Mouse (Mus musculus): ENCODE results near the gene Arntl2. TPM values are rescaled to one million over a fixed set of nuclear protein-coding genes. Genes with fewer than 3 reads are reported as not detected.

Gene Arntl2
- 1.8 TPM for polyA plus RNA-seq (2014; fragmentation: Illumina TruSeq; extraction: RNeasy Lipid Tissue Mini Kit (QIAGEN cat#74804); ENCODE audit: low read depth, low replicate concordance)

DNA sequence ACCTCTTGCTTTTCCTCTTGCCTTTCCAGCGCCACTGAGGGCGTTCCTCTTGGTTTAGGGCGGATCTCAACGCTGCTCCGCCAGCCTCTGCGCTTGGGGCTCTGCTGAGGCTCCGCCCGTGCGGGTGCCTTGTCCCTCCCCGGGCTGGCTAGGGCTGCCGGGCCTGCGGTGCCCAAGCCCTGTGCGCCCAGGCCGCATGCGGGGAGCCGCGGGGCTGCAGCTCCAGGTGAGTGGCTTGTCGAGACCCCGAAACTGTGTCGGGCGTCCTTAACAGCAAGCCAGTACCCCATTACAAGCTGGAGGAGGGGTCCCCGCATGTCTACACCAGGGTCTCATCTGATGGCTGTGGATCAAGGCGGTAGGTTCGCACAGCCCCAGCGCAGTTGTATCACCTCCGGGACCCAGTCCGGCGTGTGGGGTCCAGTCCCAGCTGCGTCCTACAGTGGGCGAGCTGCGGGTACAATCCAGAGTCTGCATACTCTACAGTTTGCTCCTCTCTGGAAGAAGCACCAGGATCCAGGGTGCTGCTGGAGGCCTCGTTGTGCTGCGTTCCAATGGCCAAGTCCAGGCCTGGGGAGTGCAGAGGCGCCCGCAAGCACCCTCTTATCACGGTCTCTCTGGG, at the start of gene Arntl2:
TSS of gene Arntl2 (plus strand) at position 132 of the 622 bp plus-strand sequence.

DNA sequence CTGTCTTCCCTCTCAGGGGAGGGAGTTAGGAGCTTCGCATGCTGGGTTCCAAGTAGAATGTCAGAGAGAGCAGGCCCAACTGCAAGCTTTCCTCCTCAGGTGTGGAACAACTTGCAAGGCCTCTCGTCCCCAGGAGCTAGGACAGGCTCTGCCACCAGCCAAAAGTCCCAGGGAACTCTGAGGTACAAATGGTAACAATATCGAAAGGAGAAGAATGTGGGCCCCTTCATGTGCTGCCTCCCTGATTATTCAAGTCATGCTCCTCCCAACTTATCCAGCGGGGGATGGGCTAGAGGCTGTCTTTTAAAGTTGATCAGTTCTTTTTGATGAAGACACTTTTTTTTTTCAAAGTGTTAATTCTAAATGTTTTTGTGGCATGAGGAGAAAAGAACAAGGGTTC, 54.2 kb downstream of the Arntl2 start, which contains the start of gene Smco2:
TSS of gene Smco2 (plus strand) at position 55 of the 400 bp plus-strand sequence.

Other genes with a start within 250 kb of the Arntl2 start
- gene Fgfr1op2, start 218.9 kb upstream of the Arntl2 start, polyA plus RNA-seq (2014; fragmentation: Illumina TruSeq; extraction: RNeasy Lipid Tissue Mini Kit (QIAGEN cat#74804); ENCODE audit: low read depth, low replicate concordance) = 540 TPM
- 289 TPM for gene Ints13, start 218.2 kb upstream of the Arntl2 start, polyA plus RNA-seq (2014; fragmentation: Illumina TruSeq; extraction: RNeasy Lipid Tissue Mini Kit (QIAGEN cat#74804); ENCODE audit: low read depth, low replicate concordance)
- 194 TPM for gene Med21, start 153.5 kb upstream of the Arntl2 start, polyA plus RNA-seq (2014; fragmentation: Illumina TruSeq; extraction: RNeasy Lipid Tissue Mini Kit (QIAGEN cat#74804); ENCODE audit: low read depth, low replicate concordance)
- gene Tm7sf3, start 153.2 kb upstream of the Arntl2 start, polyA plus RNA-seq (2014; fragmentation: Illumina TruSeq; extraction: RNeasy Lipid Tissue Mini Kit (QIAGEN cat#74804); ENCODE audit: low read depth, low replicate concordance) = 9.3 TPM
- gene Stk38l, start 71.1 kb upstream of the Arntl2 start, polyA plus RNA-seq (2014; fragmentation: Illumina TruSeq; extraction: RNeasy Lipid Tissue Mini Kit (QIAGEN cat#74804); ENCODE audit: low read depth, low replicate concordance) = 14.9 TPM
- 135 TPM for gene Smco2, start 54.0 kb downstream of the Arntl2 start, polyA plus RNA-seq (2014; fragmentation: Illumina TruSeq; extraction: RNeasy Lipid Tissue Mini Kit (QIAGEN cat#74804); ENCODE audit: low read depth, low replicate concordance)
- 33.3 TPM for gene Ppfibp1, start 92.4 kb downstream of the Arntl2 start, polyA plus RNA-seq (2014; fragmentation: Illumina TruSeq; extraction: RNeasy Lipid Tissue Mini Kit (QIAGEN cat#74804); ENCODE audit: low read depth, low replicate concordance)
- 343 TPM for gene 1700034J05Rik, start 158.4 kb downstream of the Arntl2 start, polyA plus RNA-seq (2014; fragmentation: Illumina TruSeq; extraction: RNeasy Lipid Tissue Mini Kit (QIAGEN cat#74804); ENCODE audit: low read depth, low replicate concordance)
- gene Rep15, start 236.5 kb downstream of the Arntl2 start, polyA plus RNA-seq (2014; fragmentation: Illumina TruSeq; extraction: RNeasy Lipid Tissue Mini Kit (QIAGEN cat#74804); ENCODE audit: low read depth, low replicate concordance) = 0.24 TPM
- gene Mrps35, start 246.7 kb downstream of the Arntl2 start, polyA plus RNA-seq (2014; fragmentation: Illumina TruSeq; extraction: RNeasy Lipid Tissue Mini Kit (QIAGEN cat#74804); ENCODE audit: low read depth, low replicate concordance) = 8.0 TPM